In genomic region chr12:116280653-116281364, GRCm38 (mm10) we compare ENCODE assay signal across 8 mouse cellular contexts. TPM values are rescaled to one million over a fixed set of nuclear protein-coding genes. Genes with fewer than 3 reads are reported as not detected.
DNase-seq lines count a peak whose midpoint lies in the region; ATAC-seq lines count a peak whose summit lies in the region.

TSS of gene Esyt2 (plus strand) at chr12:116281196.

- H3K27me3 ChIP-seq in heart, embryonic 13.5 days (replicated peaks), result peaks cover 12% of the 10 kb centered on the region
- no peaks in the 10 kb centered on the region for H3K27me3 ChIP-seq in liver, embryonic 12.5 days (replicated peaks)
- no peaks in the 10 kb centered on the region for H3K27me3 ChIP-seq in stomach, embryonic 15.5 days (replicated peaks)

- no peaks in the 10 kb centered on the region for H3K9me3 ChIP-seq in heart, embryonic 13.5 days
- H3K9me3 ChIP-seq in liver, embryonic 12.5 days (replicated peaks), result no peaks in the 10 kb centered on the region
- no peaks in the 10 kb centered on the region for H3K9me3 ChIP-seq in stomach, embryonic 15.5 days

- ATAC-seq in heart, embryonic 13.5 days (ENCODE audit: extremely low read depth, insufficient number of reproducible peaks, low FRiP score, low TSS enrichment), result peak; percentile 97
- ATAC-seq in liver, embryonic 12.5 days, result peak; percentile 91
- peak; percentile 95 for ATAC-seq in stomach, embryonic 15.5 days (ENCODE audit: insufficient read depth, low FRiP score, low read depth)

- peak within 1 kb of the TSS; percentile 83 for H3K4me3 ChIP-seq in brown adipose tissue, adult 24 weeks (ENCODE audit: insufficient read depth, low read depth, low read length)
- peak within 1 kb of the TSS; percentile 91 for H3K4me3 ChIP-seq in heart, embryonic 13.5 days
- peak within 1 kb of the TSS; percentile 91 for H3K4me3 ChIP-seq in liver, embryonic 12.5 days
- H3K4me3 ChIP-seq in stomach, embryonic 15.5 days (replicated peaks), result peak within 1 kb of the TSS; percentile 100

- WGBS in heart, embryonic 13.5 days, result under 1% methylated on average over 68 of the region's 68 CpGs
- WGBS in liver, embryonic 12.5 days (ENCODE audit: insufficient replicate concordance), result under 1% methylated on average over 67 of the region's 68 CpGs
- WGBS in stomach, embryonic 15.5 days, result under 1% methylated on average over 65 of the region's 68 CpGs

- H3K4me2 ChIP-seq in heart, embryonic 13.5 days, result peak within 1 kb of the TSS; percentile 99
- H3K4me2 ChIP-seq in liver, embryonic 12.5 days, result peak within 1 kb of the TSS; percentile 91
- H3K4me2 ChIP-seq in stomach, embryonic 15.5 days, result peak within 1 kb of the TSS; percentile 79

- peak within 1 kb of the TSS; percentile 94 for H3K9ac ChIP-seq in heart, embryonic 13.5 days
- peak within 1 kb of the TSS; percentile 97 for H3K9ac ChIP-seq in liver, embryonic 12.5 days
- H3K9ac ChIP-seq in stomach, embryonic 15.5 days, result peak within 1 kb of the TSS; percentile 99

- no peaks in the 10 kb centered on the region for H3K36me3 ChIP-seq in heart, embryonic 13.5 days
- no peaks in the 10 kb centered on the region for H3K36me3 ChIP-seq in liver, embryonic 12.5 days
- no peaks in the 10 kb centered on the region for H3K36me3 ChIP-seq in stomach, embryonic 15.5 days

- peaks cover 5% of the 10 kb centered on the region; the same call in 1 of the 2 replicates for H3K4me1 ChIP-seq in brown adipose tissue, adult 24 weeks (ENCODE audit: control insufficient read depth, insufficient read depth, insufficient read length, low read length)
- H3K4me1 ChIP-seq in heart, embryonic 13.5 days, result peaks cover 23% of the 10 kb centered on the region
- peaks cover 63% of the 10 kb centered on the region for H3K4me1 ChIP-seq in liver, embryonic 12.5 days
- H3K4me1 ChIP-seq in stomach, embryonic 15.5 days, result no peaks in the 10 kb centered on the region

- H3K27ac ChIP-seq in brown adipose tissue, adult 24 weeks (replicated peaks; ENCODE audit: low read depth, low read length), result peak within 1 kb of the TSS; percentile 95
- peak within 1 kb of the TSS; percentile 98 for H3K27ac ChIP-seq in heart, embryonic 13.5 days (replicated peaks)
- peak within 1 kb of the TSS; percentile 97 for H3K27ac ChIP-seq in liver, embryonic 12.5 days
- peak within 1 kb of the TSS; percentile 99 for H3K27ac ChIP-seq in stomach, embryonic 15.5 days

- DNase-seq in CD4-positive, CD25-positive, alpha-beta regulatory T cell, adult 2 months (ENCODE audit: low read depth, low spot score), result peak; percentile 99
- DNase-seq in fat pad, adult 2 months (ENCODE audit: extremely low read depth, low read depth, low spot score), result peak; percentile 73
- peak; percentile 100 for DNase-seq in kidney, postnatal 10 days
- DNase-seq in natural killer cell, adult 2 months (ENCODE audit: low spot score in 2 of 2), result peak; percentile 98 to 99

RNA-seq across cellular contexts. Expression of gene Esyt2, which starts in this region (rescaled TPM):
- polyA plus RNA-seq in brown adipose tissue, adult 24 weeks (2012; ENCODE audit: insufficient read depth, insufficient read length, missing spikeins), result 28.8 and 46.9 TPM in 2 replicates
- polyA plus RNA-seq in heart, embryonic 13.5 days (2015; fragmentation: Nextera tagmentation; extraction: Ambion mirVana), result 9.9 and 10.4 TPM in 2 replicates
- 16.2 and 17.3 TPM in 2 replicates for polyA plus RNA-seq in liver, embryonic 12.5 days (2016; fragmentation: Nextera tagmentation; extraction: Ambion mirVana)
- polyA plus RNA-seq in stomach, embryonic 15.5 days (2015; fragmentation: Nextera tagmentation; extraction: Ambion mirVana), result 28.4 and 29.9 TPM in 2 replicates

Comparison
In these comparisons a context has a peak if more than half of its experiments do, and no peak if none do; other contexts are left out.
1. Peak in every context shown above with its lines: DNase-seq, ATAC-seq, H3K4me3 ChIP-seq and H3K27ac ChIP-seq.